Comparison of ENCODE assay signal across 11 mouse cellular contexts in the genomic region with DNA sequence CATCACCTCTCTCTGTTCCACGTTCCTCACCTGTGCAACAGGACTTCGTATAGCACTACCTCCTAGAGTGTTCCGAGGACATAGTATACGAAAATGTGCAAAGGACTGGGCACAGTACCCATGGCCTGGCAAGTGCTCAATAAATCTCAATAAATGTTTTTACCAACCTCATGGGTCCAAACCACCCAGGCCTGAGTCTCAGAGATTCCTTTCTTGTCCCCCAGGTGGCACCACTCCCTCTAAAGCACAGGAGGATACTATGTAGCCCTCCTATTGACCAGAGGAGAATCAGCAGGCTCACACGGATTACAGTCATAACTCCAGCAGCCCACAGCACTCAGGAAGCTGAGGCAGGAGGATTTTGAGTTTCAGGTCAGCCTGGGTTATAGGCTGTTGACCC. TPM values are rescaled to one million over a fixed set of nuclear protein-coding genes. Genes with fewer than 3 reads are reported as not detected.
A peak's percentile ranks its signal among the peaks of the same experiment; 100 is the strongest.
DNase-seq lines count a peak whose midpoint lies in the region; ATAC-seq lines count a peak whose summit lies in the region.
"Had no signal": no experiment of that assay in that cellular context is flagged by ENCODE, and none has a peak within 500 bp of the region (broad histone marks: within the 10 kb centered on the region; RNA-seq: fewer than 3 reads in every experiment).

No protein-coding gene starts in this region.

- no peak overlapping the region for H3K4me2 ChIP-seq in forebrain, embryonic 16.5 days (ENCODE audit: low read length)
- no peak overlapping the region for H3K4me2 ChIP-seq in forebrain, embryonic 12.5 days
- H3K4me2 ChIP-seq: heart, embryonic 13.5 days; stomach, embryonic 15.5 days had no signal

- H3K4me3 ChIP-seq in forebrain, embryonic 16.5 days (replicated peaks; ENCODE audit: low read length), result no peak overlapping the region
- no peak overlapping the region for H3K4me3 ChIP-seq in forebrain, embryonic 12.5 days (replicated peaks)
- H3K4me3 ChIP-seq: heart, embryonic 13.5 days; stomach, embryonic 15.5 days had no signal

- no peak overlapping the region for H3K27ac ChIP-seq in forebrain, embryonic 16.5 days (ENCODE audit: low read length)
- H3K27ac ChIP-seq in forebrain, embryonic 12.5 days, result no peak overlapping the region
- H3K27ac ChIP-seq: heart, embryonic 13.5 days; stomach, embryonic 15.5 days had no signal

- ATAC-seq in forebrain, embryonic 16.5 days, result peak; percentile 10; the same call in 1 of the 2 replicates
- ATAC-seq in forebrain, embryonic 12.5 days (ENCODE audit: low FRiP score), result no peak

- 74% methylated on average over 5 of the region's 5 CpGs for WGBS in forebrain, embryonic 16.5 days
- 80% methylated on average over 5 of the region's 5 CpGs for WGBS in forebrain, embryonic 12.5 days

- H3K4me1 ChIP-seq in forebrain, embryonic 16.5 days (replicated peaks; ENCODE audit: control insufficient read depth, insufficient read depth, low read length), result no peaks in the 10 kb centered on the region
- H3K4me1 ChIP-seq in forebrain, embryonic 12.5 days, result peaks cover 3% of the 10 kb centered on the region; the same call in 1 of the 2 replicates

- 0 out of 2 replicates have a peak, but pooled peaks cover 2% of the 10 kb centered on the region for H3K9me3 ChIP-seq in forebrain, embryonic 16.5 days (ENCODE audit: control insufficient read depth, low read length)
- H3K9me3 ChIP-seq in forebrain, embryonic 12.5 days, result no peaks in the 10 kb centered on the region
- H3K9me3 ChIP-seq: heart, embryonic 13.5 days; stomach, embryonic 15.5 days had no signal

- peaks cover 18% of the 10 kb centered on the region for H3K36me3 ChIP-seq in forebrain, embryonic 16.5 days (ENCODE audit: control insufficient read depth, insufficient read depth)
- H3K36me3 ChIP-seq in forebrain, embryonic 12.5 days (replicated peaks), result peaks cover 40% of the 10 kb centered on the region
- H3K36me3 ChIP-seq: stomach, embryonic 15.5 days had no signal

- H3K27me3 ChIP-seq in forebrain, embryonic 16.5 days (replicated peaks; ENCODE audit: control insufficient read depth, insufficient read depth, low read length), result no peaks in the 10 kb centered on the region
- H3K27me3 ChIP-seq in forebrain, embryonic 12.5 days, result no peaks in the 10 kb centered on the region
- H3K27me3 ChIP-seq: heart, embryonic 13.5 days; stomach, embryonic 15.5 days had no signal

- peak; percentile 21 for DNase-seq in ovary, postnatal 14 days (ENCODE audit: low spot score)
- DNase-seq in ovary, postnatal 36 days (ENCODE audit: low spot score), result no peak
- DNase-seq in adrenal gland, postnatal 36 days, result peak; percentile 27 to 46
- DNase-seq in lung, postnatal 10 days, result peak; percentile 54
- no peak for DNase-seq in gastrocnemius, postnatal 10 days
- DNase-seq in left cerebral cortex, adult 8-10 months (ENCODE audit: low spot score in 2 of 2), result no peak

- no peak overlapping the region for H3K9ac ChIP-seq in forebrain, embryonic 16.5 days (replicated peaks; ENCODE audit: low read depth, low read length)
- no peak overlapping the region for H3K9ac ChIP-seq in forebrain, embryonic 12.5 days
- H3K9ac ChIP-seq: heart, embryonic 13.5 days; stomach, embryonic 15.5 days had no signal

RNA-seq across cellular contexts. Expression of gene Chmp4b, which starts 4.9 kb away (rescaled TPM):
- polyA plus RNA-seq in forebrain, embryonic 16.5 days (2015; fragmentation: Nextera tagmentation; extraction: Ambion mirVana), result 18.5 and 19.5 TPM in 2 replicates
- 20.9 and 21.8 TPM in 2 replicates for polyA plus RNA-seq in forebrain, embryonic 12.5 days (2016; fragmentation: Nextera tagmentation; extraction: Ambion mirVana)
- total RNA-seq in adrenal gland, postnatal 36 days (2021), result 100 to 1,000 TPM; 220 to 259 TPM
- 100 to 1,000 TPM; 104 to 110 TPM for total RNA-seq in gastrocnemius, postnatal 10 days (2021)
- 100 to 1,000 TPM; 201 to 231 (median 219) TPM for total RNA-seq in left cerebral cortex, adult 8-10 months (2022)

RNA-seq across cellular contexts. Expression of gene 4930519P11Rik, which starts 33.4 kb away (rescaled TPM):
- not detected in 2 replicates for polyA plus RNA-seq in forebrain, embryonic 16.5 days (2015; fragmentation: Nextera tagmentation; extraction: Ambion mirVana)
- not detected in 2 replicates for polyA plus RNA-seq in forebrain, embryonic 12.5 days (2016; fragmentation: Nextera tagmentation; extraction: Ambion mirVana)
- total RNA-seq in adrenal gland, postnatal 36 days (2021), result under 1 TPM in 1 of 2 experiments, not detected in 1; 0.63 TPM
- total RNA-seq in gastrocnemius, postnatal 10 days (2021), result not detected
- total RNA-seq in left cerebral cortex, adult 8-10 months (2022), result not detected
- polyA plus RNA-seq: heart, embryonic 13.5 days; lung, embryonic 16.5 days had no signal

RNA-seq across cellular contexts. Expression of gene Zfp341, which starts 33.5 kb away (rescaled TPM):
- polyA plus RNA-seq in forebrain, embryonic 16.5 days (2015; fragmentation: Nextera tagmentation; extraction: Ambion mirVana), result 2.6 and 3.3 TPM in 2 replicates
- polyA plus RNA-seq in forebrain, embryonic 12.5 days (2016; fragmentation: Nextera tagmentation; extraction: Ambion mirVana), result 1.2 and 1.4 TPM in 2 replicates
- total RNA-seq in adrenal gland, postnatal 36 days (2021), result 1 to 10 TPM; 2.6 to 3.0 TPM
- total RNA-seq in gastrocnemius, postnatal 10 days (2021), result 1 to 10 TPM; 1.8 to 2.3 TPM
- 10 to 100 TPM in 3 of 4 experiments, 1 to 10 TPM in 1; 9.5 to 10.9 (median 10.2) TPM for total RNA-seq in left cerebral cortex, adult 8-10 months (2022)

RNA-seq across cellular contexts. Expression of gene Pxmp4, which starts 43.1 kb away (rescaled TPM):
- polyA plus RNA-seq in forebrain, embryonic 16.5 days (2015; fragmentation: Nextera tagmentation; extraction: Ambion mirVana), result 12.0 and 14.8 TPM in 2 replicates
- 10.4 and 11.2 TPM in 2 replicates for polyA plus RNA-seq in forebrain, embryonic 12.5 days (2016; fragmentation: Nextera tagmentation; extraction: Ambion mirVana)
- total RNA-seq in adrenal gland, postnatal 36 days (2021), result 10 to 100 TPM; 30.9 to 35.7 TPM
- total RNA-seq in gastrocnemius, postnatal 10 days (2021), result 10 to 100 TPM; 15.1 to 16.1 TPM
- total RNA-seq in left cerebral cortex, adult 8-10 months (2022), result 10 to 100 TPM; 13.2 to 15.2 (median 14.1) TPM

Comparison
In these comparisons a context has a peak if more than half of its experiments do, and no peak if none do; other contexts are left out.
1. DNase-seq: peak in ovary, postnatal 14 days (single experiment), adrenal gland, postnatal 36 days (2 of 2) and lung, postnatal 10 days (single experiment); none in ovary, postnatal 36 days (single experiment), gastrocnemius, postnatal 10 days (single experiment) and left cerebral cortex, adult 8-10 months (0 of 2).